Mouse (Mus musculus): ENCODE data around the gene Xpo6. TPM values are rescaled to one million over a fixed set of nuclear protein-coding genes. Genes with fewer than 3 reads are reported as not detected.

Gene Xpo6
- polyA plus RNA-seq (2014; fragmentation: Illumina TruSeq; extraction: RNeasy Lipid Tissue Mini Kit (QIAGEN cat#74804); ENCODE audit: low read depth, low replicate concordance) = 36.1 TPM

GRCm38 (mm10) chr7:126200178-126200996 is at the start of gene Xpo6:
TSS of gene Xpo6 (minus strand) at chr7:126200501.

GRCm38 (mm10) chr7:126082286-126082741 is 118.0 kb downstream of the Xpo6 start, which contains the start of gene Gsg1l:
TSS of gene Gsg1l (minus strand) at chr7:126082411.

Other genes starting within 250 kb of the Xpo6 start
- gene Gsg1l, start 118.1 kb downstream of the Xpo6 start, polyA plus RNA-seq (2014; fragmentation: Illumina TruSeq; extraction: RNeasy Lipid Tissue Mini Kit (QIAGEN cat#74804); ENCODE audit: low read depth, low replicate concordance) = 5.9 TPM
- 47.9 TPM for gene Sbk1, start 72.1 kb upstream of the Xpo6 start, polyA plus RNA-seq (2014; fragmentation: Illumina TruSeq; extraction: RNeasy Lipid Tissue Mini Kit (QIAGEN cat#74804); ENCODE audit: low read depth, low replicate concordance)
- gene Lat, start 169.1 kb upstream of the Xpo6 start, polyA plus RNA-seq (2014; fragmentation: Illumina TruSeq; extraction: RNeasy Lipid Tissue Mini Kit (QIAGEN cat#74804); ENCODE audit: low read depth, low replicate concordance) = 0.47 TPM
- 28.9 TPM for gene Spns1, start 176.9 kb upstream of the Xpo6 start, polyA plus RNA-seq (2014; fragmentation: Illumina TruSeq; extraction: RNeasy Lipid Tissue Mini Kit (QIAGEN cat#74804); ENCODE audit: low read depth, low replicate concordance)
- 4.7 TPM for gene Nfatc2ip, start 196.2 kb upstream of the Xpo6 start, polyA plus RNA-seq (2014; fragmentation: Illumina TruSeq; extraction: RNeasy Lipid Tissue Mini Kit (QIAGEN cat#74804); ENCODE audit: low read depth, low replicate concordance)
- 0.92 TPM for gene Cd19, start 214.4 kb upstream of the Xpo6 start, polyA plus RNA-seq (2014; fragmentation: Illumina TruSeq; extraction: RNeasy Lipid Tissue Mini Kit (QIAGEN cat#74804); ENCODE audit: low read depth, low replicate concordance)
- gene Rabep2, start 228.3 kb upstream of the Xpo6 start, polyA plus RNA-seq (2014; fragmentation: Illumina TruSeq; extraction: RNeasy Lipid Tissue Mini Kit (QIAGEN cat#74804); ENCODE audit: low read depth, low replicate concordance) = 9.6 TPM

Measured in heart, adult 10 weeks (tissue).